Mouse (Mus musculus): ENCODE results near the gene Iars2. TPM values are rescaled to one million over a fixed set of nuclear protein-coding genes. Genes with fewer than 3 reads are reported as not detected.

Iars2 gene
- polyA plus RNA-seq, 1 experiment: not detected

- TF ChIP-seq POLR2A (IDR thresholded peaks at IDR 0.05; ENCODE audit: insufficient read depth, low read depth, low read length): no peak
- TF ChIP-seq CTCF (IDR thresholded peaks at IDR 0.05; ENCODE audit: insufficient read depth, low read depth, low read length): no peak
- Histone ChIP-seq H3K4me1 (ENCODE audit: control insufficient read depth, insufficient read depth, low read length) (no peaks in the 10 kb centered on the region), H3K4me3 (ENCODE audit: insufficient read depth, low read depth, low read length) (no peak overlapping the region), H3K27ac (ENCODE audit: insufficient read depth, low read depth, low read length) (no peak overlapping the region)
- WGBS: 83% methylated on average over 4 of the region's 4 CpGs
Observed at GRCm38 (mm10) chr1:185358211-185358610, 29.0 kb upstream of the Iars2 start.

GRCm38 (mm10) chr1:185356246-185356645 is 27.1 kb upstream of the Iars2 start:
- WGBS: 95% methylated on average over 8 of the region's 8 CpGs
- Histone ChIP-seq H3K4me3 (ENCODE audit: insufficient read depth, low read depth, low read length) (no peak overlapping the region), H3K4me1 (ENCODE audit: control insufficient read depth, insufficient read depth, low read length) (no peaks in the 10 kb centered on the region), H3K27ac (ENCODE audit: insufficient read depth, low read depth, low read length) (no peak overlapping the region)
- TF ChIP-seq POLR2A (IDR thresholded peaks at IDR 0.05; ENCODE audit: insufficient read depth, low read depth, low read length) (no peak), CTCF (IDR thresholded peaks at IDR 0.05; ENCODE audit: insufficient read depth, low read depth, low read length) (no peak)

GRCm38 (mm10) chr1:185354731-185355130 is 25.5 kb upstream of the Iars2 start:
- TF ChIP-seq POLR2A (IDR thresholded peaks at IDR 0.05; ENCODE audit: insufficient read depth, low read depth, low read length) (no peak), CTCF (IDR thresholded peaks at IDR 0.05; ENCODE audit: insufficient read depth, low read depth, low read length) (no peak)
- Histone ChIP-seq H3K4me3 (ENCODE audit: insufficient read depth, low read depth, low read length) (no peak overlapping the region), H3K4me1 (ENCODE audit: control insufficient read depth, insufficient read depth, low read length) (no peaks in the 10 kb centered on the region), H3K27ac (ENCODE audit: insufficient read depth, low read depth, low read length) (no peak overlapping the region)
- WGBS: 89% methylated on average over 4 of the region's 4 CpGs

GRCm38 (mm10) chr1:185353351-185353750 is 24.2 kb upstream of the Iars2 start:
- Histone ChIP-seq H3K4me3 (ENCODE audit: insufficient read depth, low read depth, low read length) (no peak overlapping the region), H3K27ac (ENCODE audit: insufficient read depth, low read depth, low read length) (no peak overlapping the region), H3K4me1 (ENCODE audit: control insufficient read depth, insufficient read depth, low read length) (no peaks in the 10 kb centered on the region)
- TF ChIP-seq POLR2A (IDR thresholded peaks at IDR 0.05; ENCODE audit: insufficient read depth, low read depth, low read length): no peak
- TF ChIP-seq CTCF (IDR thresholded peaks at IDR 0.05; ENCODE audit: insufficient read depth, low read depth, low read length): no peak
- WGBS: 95% methylated on average over 8 of the region's 8 CpGs

GRCm38 (mm10) chr1:185352151-185352550 is 23.0 kb upstream of the Iars2 start:
- TF ChIP-seq CTCF (IDR thresholded peaks at IDR 0.05; ENCODE audit: insufficient read depth, low read depth, low read length) (no peak), POLR2A (IDR thresholded peaks at IDR 0.05; ENCODE audit: insufficient read depth, low read depth, low read length) (no peak)
- 92% methylated on average over 12 of the region's 12 CpGs for WGBS
- no peaks in the 10 kb centered on the region for H3K4me1 ChIP-seq (ENCODE audit: control insufficient read depth, insufficient read depth, low read length)
- H3K27ac ChIP-seq (ENCODE audit: insufficient read depth, low read depth, low read length): no peak overlapping the region
- no peak overlapping the region for H3K4me3 ChIP-seq (ENCODE audit: insufficient read depth, low read depth, low read length)

- WGBS: 92% methylated on average over 4 of the region's 4 CpGs
- no peak overlapping the region for H3K27ac ChIP-seq (ENCODE audit: insufficient read depth, low read depth, low read length)
- TF ChIP-seq CTCF (IDR thresholded peaks at IDR 0.05; ENCODE audit: insufficient read depth, low read depth, low read length): no peak
- H3K4me1 ChIP-seq (ENCODE audit: control insufficient read depth, insufficient read depth, low read length): no peaks in the 10 kb centered on the region
- H3K4me3 ChIP-seq (ENCODE audit: insufficient read depth, low read depth, low read length): no peak overlapping the region
Observed at GRCm38 (mm10) chr1:185350611-185351010, 21.4 kb upstream of the Iars2 start.

- 95% methylated on average over 14 of the region's 14 CpGs for WGBS
- TF ChIP-seq CTCF (IDR thresholded peaks at IDR 0.05; ENCODE audit: insufficient read depth, low read depth, low read length): no peak
- TF ChIP-seq POLR2A (IDR thresholded peaks at IDR 0.05; ENCODE audit: insufficient read depth, low read depth, low read length): no peak
- no peak overlapping the region for H3K27ac ChIP-seq (ENCODE audit: insufficient read depth, low read depth, low read length)
- H3K4me3 ChIP-seq (ENCODE audit: insufficient read depth, low read depth, low read length): no peak overlapping the region
- H3K4me1 ChIP-seq (ENCODE audit: control insufficient read depth, insufficient read depth, low read length): no peaks in the 10 kb centered on the region
Observed at GRCm38 (mm10) chr1:185349741-185350140, 20.5 kb upstream of the Iars2 start.

- WGBS: 74% methylated on average over 10 of the region's 10 CpGs
Observed at GRCm38 (mm10) chr1:185346188-185346587, 17.0 kb upstream of the Iars2 start.

GRCm38 (mm10) chr1:185343422-185343821 is 14.2 kb upstream of the Iars2 start:
- no peaks in the 10 kb centered on the region for H3K4me1 ChIP-seq (ENCODE audit: control insufficient read depth, insufficient read depth, low read length)
- 83% methylated on average over 8 of the region's 8 CpGs for WGBS
- H3K4me3 ChIP-seq (ENCODE audit: insufficient read depth, low read depth, low read length): no peak overlapping the region
- no peak overlapping the region for H3K27ac ChIP-seq (ENCODE audit: insufficient read depth, low read depth, low read length)
- no peak for TF ChIP-seq CTCF (IDR thresholded peaks at IDR 0.05; ENCODE audit: insufficient read depth, low read depth, low read length)
- no peak for TF ChIP-seq POLR2A (IDR thresholded peaks at IDR 0.05; ENCODE audit: insufficient read depth, low read depth, low read length)

More at GRCm38 (mm10) chr1:185346188-185346587, 17.0 kb upstream of the Iars2 start:
- TF ChIP-seq CTCF (IDR thresholded peaks at IDR 0.05; ENCODE audit: insufficient read depth, low read depth, low read length) (no peak), POLR2A (IDR thresholded peaks at IDR 0.05; ENCODE audit: insufficient read depth, low read depth, low read length) (no peak)
- Histone ChIP-seq H3K27ac (ENCODE audit: insufficient read depth, low read depth, low read length) (no peak overlapping the region), H3K4me1 (ENCODE audit: control insufficient read depth, insufficient read depth, low read length) (no peaks in the 10 kb centered on the region), H3K4me3 (ENCODE audit: insufficient read depth, low read depth, low read length) (no peak overlapping the region)

GRCm38 (mm10) chr1:185342441-185342840 is 13.2 kb upstream of the Iars2 start:
- TF ChIP-seq CTCF (IDR thresholded peaks at IDR 0.05; ENCODE audit: insufficient read depth, low read depth, low read length) (no peak), POLR2A (IDR thresholded peaks at IDR 0.05; ENCODE audit: insufficient read depth, low read depth, low read length) (no peak)
- H3K4me3 ChIP-seq (ENCODE audit: insufficient read depth, low read depth, low read length): no peak overlapping the region
- no peak overlapping the region for H3K27ac ChIP-seq (ENCODE audit: insufficient read depth, low read depth, low read length)
- WGBS: 86% methylated on average over 4 of the region's 4 CpGs
- H3K4me1 ChIP-seq (ENCODE audit: control insufficient read depth, insufficient read depth, low read length): no peaks in the 10 kb centered on the region
